Mouse (Mus musculus) olfactory bulb, adult 2 months (tissue): ENCODE measurements around the gene Ap3d1.

ENCODE experiments used
- CTCF ChIP-seq: fragments of 200-500 bp; IDR thresholded peaks from 2 replicates; pipeline ENCODE4 v1.5.1; 2012; ENCODE audit warnings: low read depth, mild to moderate bottlenecking, low read length, moderate library complexity; ENCODE audit not compliant: insufficient read depth
- POLR2A ChIP-seq: fragments of 200-500 bp; IDR thresholded peaks from 2 replicates; pipeline ENCODE4 v1.6.1; 2012; ENCODE audit warnings: mild to moderate bottlenecking, low read depth, low read length, moderate library complexity; ENCODE audit not compliant: insufficient read depth

GRCm38 (mm10) chr10:80663485-80664196, 78.4 kb downstream of the Ap3d1 start:
- TF ChIP-seq POLR2A: no peak
- TF ChIP-seq CTCF: no peak
